Mouse (Mus musculus) kidney, adult 2 months (tissue): ENCODE data around the gene Dusp18. TPM values are rescaled to one million over a fixed set of nuclear protein-coding genes. Genes with fewer than 3 reads are reported as not detected.
"Not testable (repeated sequence)": the region's sequence is repeated elsewhere in the genome, so short reads cannot be mapped to it uniquely, and the experiment has no call there.

Experiments used
- DNase-seq: peaks from one replicate; pipeline ENCODE4 v3.0.0; 2021
- H3K27ac ChIP-seq: fragments of 200-500 bp; 2 replicates; pipeline ENCODE4 v1.5.1; 2012; ENCODE audit warnings: low read depth, low read length, control low read depth, inconsistent platforms; ENCODE audit not compliant: insufficient read depth
- H3K27me3 ChIP-seq: fragments of 200-500 bp; replicated peaks from 2 replicates; pipeline ENCODE4 v1.6.1; 2012; ENCODE audit warnings: mild to moderate bottlenecking, moderate library complexity, low read length, inconsistent platforms; ENCODE audit not compliant: control insufficient read depth, insufficient read depth
- H3K36me3 ChIP-seq: fragments of 200-500 bp; 2 replicates; pipeline ENCODE4 v1.6.1; 2012; ENCODE audit warnings: mild to moderate bottlenecking, moderate library complexity, low read length, inconsistent platforms; ENCODE audit not compliant: control insufficient read depth, insufficient read depth
- H3K4me1 ChIP-seq: fragments of 200-500 bp; 2 replicates; pipeline ENCODE4 v1.6.1; 2011; ENCODE audit warnings: low read length; ENCODE audit not compliant: control insufficient read depth, insufficient read depth
- H3K4me3 ChIP-seq: fragments of 200-500 bp; 2 replicates; pipeline ENCODE4 v1.5.1; 2011; ENCODE audit warnings: mild to moderate bottlenecking, low read depth, low read length, control low read depth; ENCODE audit not compliant: insufficient read depth
- CTCF ChIP-seq: fragments of 200-500 bp; conservative IDR thresholded peaks from 2 replicates; pipeline ENCODE4 v1.5.1; 2011; ENCODE audit warnings: low read depth, mild to moderate bottlenecking, control low read depth, low read length, moderate library complexity, mixed read lengths; ENCODE audit not compliant: insufficient read depth, insufficient read length
- POLR2A ChIP-seq: fragments of 200-500 bp; IDR thresholded peaks from one replicate; pipeline ENCODE4 v1.6.1; 2011; ENCODE audit warnings: low read depth, low read length, control low read depth
- WGBS: fragments of 180-500 bp; shearing (Covaris S2); methylation state at CpG from one replicate; pipeline ENCODE4 v1.1.7; 2018; 5-methylcytosine and 5-hydroxymethylcytosine counted together
- polyA plus RNA-seq: library from polyadenylated mRNA; depleted of rRNA; stranded (reverse); fragments of >200 nt; gene quantifications from 2 replicates; pipeline ENCODE4 v1.2.3, GENCODE M21; 2012

The Dusp18 gene
- polyA plus RNA-seq, 1 experiment: 7.1 TPM

DNA sequence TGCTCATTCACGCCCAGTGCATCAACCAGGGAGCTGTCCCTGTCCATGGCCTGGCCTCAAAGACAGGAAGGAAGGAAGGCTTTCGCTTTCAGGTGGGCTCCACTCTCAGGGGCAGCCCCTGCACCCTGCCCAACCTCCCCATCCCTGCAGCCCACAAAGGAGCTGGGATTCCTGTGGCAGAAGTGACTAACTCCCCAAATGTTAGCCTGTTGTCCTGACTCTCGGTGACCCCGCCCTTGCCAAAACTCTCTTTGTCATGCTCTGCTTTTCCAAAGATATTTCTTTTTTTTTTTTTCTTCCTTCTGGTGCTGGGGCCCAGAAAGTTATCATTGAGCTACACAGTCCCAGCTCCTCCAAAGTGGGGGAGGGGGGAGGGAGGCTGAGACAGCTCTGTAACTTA lies 14.2 kb downstream of the Dusp18 start:
- H3K27me3 ChIP-seq: no peaks in the 10 kb centered on the region
- no peak overlapping the region for H3K27ac ChIP-seq
- TF ChIP-seq POLR2A (no peak), CTCF (no peak)
- WGBS: 90% methylated on average over 4 of the region's 4 CpGs
- no peaks in the 10 kb centered on the region for H3K36me3 ChIP-seq
- DNase-seq: no peak
- peaks cover 8% of the 10 kb centered on the region; the same call in 1 of the 2 replicates for H3K4me1 ChIP-seq
- no peak overlapping the region for H3K4me3 ChIP-seq

DNA sequence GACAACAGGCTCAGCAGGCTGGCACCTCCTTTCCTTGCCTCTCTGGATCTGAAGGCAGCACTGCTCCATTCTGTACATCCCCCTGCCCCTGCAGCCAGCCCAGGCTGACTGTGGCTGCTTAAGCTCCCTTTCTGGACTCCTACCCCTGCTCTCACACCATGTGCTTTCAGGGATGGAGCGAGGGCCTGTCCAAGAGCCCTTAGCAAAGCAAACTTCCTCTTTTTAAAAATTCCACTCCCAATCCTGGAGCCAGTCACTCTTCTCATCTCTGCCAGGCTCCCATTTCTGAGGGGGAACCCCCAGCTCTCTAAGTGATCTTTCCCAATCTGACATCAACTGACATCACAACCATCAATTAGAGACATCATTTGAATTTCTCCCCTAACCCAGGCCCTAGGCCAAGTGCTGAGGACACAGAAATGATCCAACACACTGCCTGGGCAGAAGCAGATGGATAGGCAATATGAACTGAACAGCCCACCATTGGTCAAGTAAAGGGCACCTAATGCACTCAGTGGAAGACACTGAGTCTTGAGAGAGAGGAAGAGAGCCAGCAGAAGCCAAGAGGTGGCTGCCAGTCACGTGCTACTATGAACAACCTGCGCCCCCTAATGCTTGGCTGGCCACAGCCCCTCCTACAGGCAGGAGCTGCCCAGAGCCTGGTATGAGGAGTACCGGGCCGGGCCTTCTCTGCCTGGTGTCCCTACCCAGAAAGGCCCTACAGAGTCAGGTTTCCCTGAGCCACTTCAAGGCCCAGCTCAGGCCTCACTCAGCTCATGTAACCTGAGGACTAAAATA lies 15.7 kb downstream of the Dusp18 start:
- TF ChIP-seq POLR2A (no peak), CTCF (no peak)
- Histone ChIP-seq H3K36me3 (no peaks in the 10 kb centered on the region), H3K27me3 (no peaks in the 10 kb centered on the region), H3K27ac (no peak overlapping the region), H3K4me1 (peaks cover 8% of the 10 kb centered on the region; the same call in 1 of the 2 replicates), H3K4me3 (no peak overlapping the region; the same call in 1 of the 2 replicates)
- peak; percentile 39 for DNase-seq
- WGBS: 45% methylated on average over 5 of the region's 5 CpGs

DNA sequence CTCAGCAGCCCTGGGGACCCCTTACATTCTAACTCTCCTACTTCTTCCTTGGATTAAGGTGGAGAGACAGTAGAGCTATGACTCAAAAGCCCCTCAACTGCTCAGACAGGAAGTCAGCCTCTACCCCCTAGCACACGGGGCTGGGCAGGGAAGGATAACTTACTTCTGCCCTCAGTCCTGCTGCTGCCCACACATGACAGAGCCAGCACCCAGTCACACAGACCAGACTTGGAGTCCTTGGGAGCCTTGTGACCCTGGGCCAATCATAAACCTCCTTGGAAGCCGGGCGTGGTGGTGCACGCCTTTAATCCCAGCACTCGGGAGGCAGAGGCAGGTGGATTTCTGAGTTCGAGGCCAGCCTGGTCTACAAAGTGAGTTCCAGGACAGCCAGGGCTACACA lies 16.4 kb downstream of the Dusp18 start:
- DNase-seq, H3K4me3 ChIP-seq, H3K27me3 ChIP-seq, H3K4me1 ChIP-seq, H3K36me3 ChIP-seq, H3K27ac ChIP-seq: not testable (repeated sequence)
- 84% methylated on average over 6 of the region's 6 CpGs for WGBS

DNA sequence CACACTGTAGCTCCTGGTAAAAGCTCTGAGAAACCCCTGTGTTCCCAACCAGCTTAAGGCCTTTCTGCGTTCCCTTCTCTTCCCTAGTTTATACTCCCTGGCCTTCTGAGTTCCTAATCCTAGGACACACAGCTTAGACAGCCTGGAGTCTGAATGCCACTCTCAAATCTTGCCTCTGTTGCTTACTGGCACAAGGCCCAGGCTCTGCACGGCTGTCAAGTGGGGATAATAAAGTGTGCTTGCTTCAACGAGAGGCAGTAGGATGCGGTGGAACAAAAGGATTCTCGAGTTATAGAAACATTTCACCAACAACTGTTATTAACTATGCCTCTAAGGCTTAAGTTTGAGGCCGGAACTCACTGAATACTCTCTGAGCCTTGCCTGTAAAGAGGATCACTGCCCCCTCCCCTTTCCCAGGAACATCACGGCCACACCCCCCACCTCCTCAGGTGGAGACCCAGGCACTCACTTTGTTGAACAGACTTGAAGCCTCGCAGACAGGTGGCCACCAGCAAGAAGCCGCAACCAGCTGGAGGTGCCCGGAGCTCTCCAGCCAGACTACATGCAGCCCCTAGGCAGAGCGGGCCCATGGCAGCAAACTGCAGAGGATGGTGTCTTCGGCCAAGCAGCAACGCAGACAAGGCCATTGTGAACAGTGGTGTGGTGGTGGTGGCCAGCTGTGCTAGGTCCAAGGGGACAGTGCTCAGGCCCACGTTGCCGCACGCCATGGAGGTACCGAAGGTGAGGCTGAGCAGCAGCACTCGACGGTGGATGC lies 17.2 kb downstream of the Dusp18 start:
- no peak for DNase-seq
- WGBS: 46% methylated on average over 19 of the region's 19 CpGs
- no peak for TF ChIP-seq POLR2A
- TF ChIP-seq CTCF: no peak

DNA sequence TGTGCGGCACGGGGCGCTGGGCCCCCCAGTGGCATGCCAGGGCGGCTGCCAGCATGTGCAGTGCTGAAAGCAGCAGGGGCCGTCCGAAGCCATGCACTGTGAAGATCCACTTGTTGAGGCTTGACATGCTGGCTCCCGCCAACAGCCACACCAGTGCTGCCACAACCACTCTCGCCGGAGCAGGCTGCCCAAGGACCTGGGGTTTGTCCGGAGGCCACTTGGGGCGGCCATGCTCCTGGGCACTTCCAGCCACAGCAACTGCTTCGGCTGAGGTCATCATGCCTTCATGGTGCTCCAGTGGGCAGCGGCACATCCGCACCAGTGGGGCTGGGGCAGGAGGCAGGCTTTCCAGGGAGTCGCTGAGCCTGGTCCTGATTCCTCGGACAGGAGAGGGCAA lies 17.8 kb downstream of the Dusp18 start:
- no peaks in the 10 kb centered on the region; the same call in 1 of the 2 replicates for H3K36me3 ChIP-seq
- peak overlapping the region; percentile 70 for H3K4me3 ChIP-seq
- WGBS: 9% methylated on average over 16 of the region's 16 CpGs
- TF ChIP-seq POLR2A: no peak
- TF ChIP-seq CTCF: no peak
- H3K27ac ChIP-seq: peak overlapping the region; percentile 54
- peaks cover 8% of the 10 kb centered on the region; the same call in 1 of the 2 replicates for H3K4me1 ChIP-seq
- DNase-seq: no peak
- H3K27me3 ChIP-seq: no peaks in the 10 kb centered on the region

More for the DNA sequence above, 17.2 kb downstream of the Dusp18 start:
- H3K4me1 ChIP-seq: peaks cover 8% of the 10 kb centered on the region; the same call in 1 of the 2 replicates
- no peak overlapping the region for H3K27ac ChIP-seq
- no peaks in the 10 kb centered on the region for H3K27me3 ChIP-seq
- H3K36me3 ChIP-seq: no peaks in the 10 kb centered on the region
- peak overlapping the region; percentile 70 for H3K4me3 ChIP-seq

DNA sequence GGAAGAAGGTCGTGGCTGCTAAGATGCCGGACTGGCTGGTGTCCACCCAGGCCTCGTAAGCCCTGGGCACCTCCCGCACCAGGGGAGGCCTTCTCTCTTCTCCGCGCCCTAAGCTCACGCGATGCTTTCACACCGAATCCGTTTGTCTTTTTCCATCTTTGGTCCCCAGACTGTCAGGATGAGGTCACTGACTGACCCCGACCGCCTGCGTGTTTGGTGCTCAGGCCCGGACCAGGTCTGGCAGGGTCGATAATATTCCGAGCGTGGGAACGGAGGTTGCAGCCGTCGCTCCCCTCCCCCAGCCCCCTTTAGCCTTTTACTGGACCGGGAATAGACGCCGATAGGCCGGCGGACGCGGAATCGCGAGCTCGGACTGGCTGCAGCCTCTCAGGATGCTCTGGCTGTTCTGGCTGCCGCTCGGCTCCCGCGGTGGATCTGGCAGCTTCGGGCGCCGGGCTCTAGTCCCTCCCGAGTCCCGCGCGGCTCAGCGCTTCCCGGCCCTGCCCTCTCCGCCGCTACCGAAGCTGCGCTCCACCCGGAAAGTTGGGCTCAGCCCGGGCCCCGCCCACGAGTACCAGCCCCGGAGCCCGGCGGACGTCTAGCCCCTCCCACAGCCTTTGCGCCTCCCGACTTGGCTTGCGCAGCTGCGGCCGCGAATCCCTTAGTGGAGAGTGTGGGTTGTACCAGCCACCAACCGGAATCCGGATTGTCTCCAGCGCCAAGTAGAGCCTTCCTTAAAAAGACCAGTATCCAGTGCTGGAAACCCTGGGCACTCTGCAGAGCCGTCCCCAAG lies 18.5 kb downstream of the Dusp18 start:
- WGBS: under 1% methylated on average over 65 of the region's 65 CpGs
- peak; percentile 97 for DNase-seq
- peak; percentile 23 for TF ChIP-seq POLR2A
- TF ChIP-seq CTCF: no peak
- H3K27me3 ChIP-seq: no peaks in the 10 kb centered on the region
- H3K4me1 ChIP-seq: peaks cover 8% of the 10 kb centered on the region; the same call in 1 of the 2 replicates
- H3K4me3 ChIP-seq: peak overlapping the region; percentile 70
- H3K36me3 ChIP-seq: no peaks in the 10 kb centered on the region; the same call in 1 of the 2 replicates
- H3K27ac ChIP-seq: peak overlapping the region; percentile 61
